Mouse (Mus musculus) embryonic facial prominence, embryonic 14.5 days (tissue): ENCODE measurements at regions not wholly inside any gene's neighbourhood (a gene's known extent, or its start where the extent isn't known, plus 50 kb on each side); places are given as distances from the start of the nearest gene placed in this dataset.

ENCODE experiments used
- ATAC-seq: fragments of 200-750 bp; cut with Nextera tagmentation; 2 replicates; pipeline ENCODE4 v1.8.0; 2017; ENCODE audit warnings: low read depth, moderate number of reproducible peaks, moderate TSS enrichment
- DNase-seq: peaks from one replicate; pipeline ENCODE4 v3.0.0-alpha.2; 2015; ENCODE audit warnings: low spot score
- H3K27ac ChIP-seq: fragments of 300-500 bp; sonication (generic); replicated peaks from 2 replicates; pipeline ENCODE4 v1.5.1; 2014; ENCODE audit warnings: low read depth, mild to moderate bottlenecking, low read length, moderate library complexity
- H3K27me3 ChIP-seq: fragments of 300-500 bp; sonication (generic); replicated peaks from 2 replicates; pipeline ENCODE4 v1.6.1; 2014; ENCODE audit warnings: low read length; ENCODE audit not compliant: control insufficient read depth, insufficient read depth
- H3K36me3 ChIP-seq: fragments of 300-500 bp; sonication (generic); 2 replicates; pipeline ENCODE4 v1.6.1; 2014; ENCODE audit warnings: low read length, mixed read lengths; ENCODE audit not compliant: control insufficient read depth, insufficient read depth
- H3K4me1 ChIP-seq: fragments of 300-500 bp; sonication (generic); 2 replicates; pipeline ENCODE4 v1.6.1; 2014; ENCODE audit warnings: antibody characterized with exemption, low read length; ENCODE audit not compliant: control insufficient read depth, insufficient read depth
- H3K4me2 ChIP-seq: fragments of 300-500 bp; sonication (generic); 2 replicates; pipeline ENCODE4 v1.6.1; 2014; ENCODE audit warnings: low read depth, mild to moderate bottlenecking, low read length, moderate library complexity, mixed read lengths
- H3K4me3 ChIP-seq: fragments of 300-500 bp; sonication (generic); 2 replicates; pipeline ENCODE4 v1.5.1; 2014; ENCODE audit warnings: low read depth, mild to moderate bottlenecking, low read length
- H3K9ac ChIP-seq: fragments of 300-500 bp; sonication (generic); 2 replicates; pipeline ENCODE4 v1.6.1; 2014; ENCODE audit warnings: low read depth, mild to moderate bottlenecking, low read length, moderate library complexity, mixed read lengths
- H3K9me3 ChIP-seq: fragments of 300-500 bp; sonication (generic); 2 replicates; pipeline ENCODE4 v1.6.1; 2016; ENCODE audit warnings: low read length; ENCODE audit not compliant: control insufficient read depth
- WGBS: fragments of 180-500 bp; shearing (Covaris S2); extraction: QIAGEN DNeasy Blood & Tissue Kit; methylation state at CpG from one replicate; pipeline ENCODE4 v1.1.7; 2014; 5-methylcytosine and 5-hydroxymethylcytosine counted together

DNA sequence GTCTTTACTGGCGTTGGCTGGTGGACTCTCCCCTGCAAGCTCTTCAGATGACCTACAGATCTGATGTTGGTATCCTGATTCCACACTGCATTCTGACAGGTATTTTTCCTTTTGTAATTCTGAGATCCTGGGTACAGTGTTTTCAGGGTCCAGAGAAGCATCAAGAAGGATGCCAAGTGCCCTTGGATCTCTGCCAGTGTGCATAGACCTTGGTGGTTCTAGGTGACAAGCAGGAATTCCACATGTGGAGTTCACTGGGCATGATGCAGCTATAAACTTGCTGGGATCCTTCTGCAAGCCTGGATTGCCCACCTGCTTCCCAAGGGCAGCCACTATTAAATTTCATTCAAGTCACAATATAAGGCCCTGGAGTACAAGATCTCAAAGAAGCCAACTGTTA, 100.0 kb upstream of the Frmd6 start:
- H3K4me1 ChIP-seq = peaks cover 2% of the 10 kb centered on the region
- no peak for DNase-seq
- H3K27ac ChIP-seq = no peak overlapping the region
- no peak overlapping the region for H3K4me2 ChIP-seq
- no peak overlapping the region for H3K4me3 ChIP-seq
- no peak overlapping the region for H3K9ac ChIP-seq
- ATAC-seq = no peak
- H3K9me3 ChIP-seq = no peaks in the 10 kb centered on the region
- H3K36me3 ChIP-seq = no peaks in the 10 kb centered on the region
- no peaks in the 10 kb centered on the region for H3K27me3 ChIP-seq
- WGBS = 96% methylated on average over 1 of the region's 1 CpGs

- no peaks in the 10 kb centered on the region for H3K9me3 ChIP-seq
- no peaks in the 10 kb centered on the region for H3K36me3 ChIP-seq
- H3K4me3 ChIP-seq = no peak overlapping the region
- ATAC-seq (no peak), DNase-seq (no peak)
- no peak overlapping the region for H3K27ac ChIP-seq
- H3K4me1 ChIP-seq = no peaks in the 10 kb centered on the region; the same call in 1 of the 2 replicates
- 74% methylated on average over 10 of the region's 10 CpGs for WGBS
- H3K27me3 ChIP-seq = no peaks in the 10 kb centered on the region
- H3K9ac ChIP-seq = no peak overlapping the region
- H3K4me2 ChIP-seq = no peak overlapping the region
Observed at GRCm38 (mm10) chr12:70727496-70728259, 97.6 kb upstream of the Frmd6 start.

DNA sequence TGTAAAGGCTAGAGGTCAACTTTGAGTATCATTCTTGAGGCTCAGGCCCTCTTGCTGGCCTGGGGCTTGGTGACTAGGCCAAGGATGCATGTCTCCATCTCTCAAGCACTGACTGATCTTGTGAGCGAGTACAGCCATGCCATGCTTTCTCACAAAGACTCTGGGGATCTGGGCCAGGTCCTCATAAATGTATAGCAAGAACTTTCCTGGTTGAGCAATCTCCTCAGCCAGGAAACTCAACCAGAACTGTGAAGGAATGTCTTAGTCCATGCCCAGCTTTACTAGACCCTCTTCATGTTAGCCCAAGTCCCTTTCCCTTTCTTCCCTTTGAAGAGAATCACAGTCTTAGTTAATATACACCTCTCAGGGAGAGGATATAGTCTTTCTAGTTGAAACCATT, 96.9 kb upstream of the Frmd6 start:
- H3K4me3 ChIP-seq = no peak overlapping the region
- H3K36me3 ChIP-seq = no peaks in the 10 kb centered on the region
- H3K9ac ChIP-seq = no peak overlapping the region
- H3K4me1 ChIP-seq = no peaks in the 10 kb centered on the region; the same call in 1 of the 2 replicates
- ATAC-seq (no peak), DNase-seq (no peak)
- H3K4me2 ChIP-seq = no peak overlapping the region
- 93% methylated on average over 1 of the region's 1 CpGs for WGBS
- H3K27me3 ChIP-seq = no peaks in the 10 kb centered on the region
- H3K27ac ChIP-seq = no peak overlapping the region
- no peaks in the 10 kb centered on the region for H3K9me3 ChIP-seq

GRCm38 (mm10) chr12:70729961-70730360, 95.4 kb upstream of the Frmd6 start:
- H3K36me3 ChIP-seq = no peaks in the 10 kb centered on the region
- no peak overlapping the region for H3K4me2 ChIP-seq
- H3K9ac ChIP-seq = no peak overlapping the region
- DNase-seq (no peak), ATAC-seq (no peak)
- H3K4me1 ChIP-seq = no peaks in the 10 kb centered on the region; the same call in 1 of the 2 replicates
- WGBS = 40% methylated on average over 6 of the region's 6 CpGs
- no peak overlapping the region for H3K4me3 ChIP-seq
- no peaks in the 10 kb centered on the region for H3K27me3 ChIP-seq
- no peak overlapping the region for H3K27ac ChIP-seq
- no peaks in the 10 kb centered on the region for H3K9me3 ChIP-seq

GRCm38 (mm10) chr12:70731498-70731897, 93.8 kb upstream of the Frmd6 start:
- Histone ChIP-seq H3K4me3 (no peak overlapping the region), H3K9ac (no peak overlapping the region), H3K4me2 (no peak overlapping the region), H3K4me1 (no peaks in the 10 kb centered on the region; the same call in 1 of the 2 replicates), H3K9me3 (no peaks in the 10 kb centered on the region), H3K27ac (no peak overlapping the region), H3K27me3 (no peaks in the 10 kb centered on the region), H3K36me3 (no peaks in the 10 kb centered on the region)
- no peak for ATAC-seq
- no peak for DNase-seq
- 78% methylated on average over 6 of the region's 6 CpGs for WGBS

DNA sequence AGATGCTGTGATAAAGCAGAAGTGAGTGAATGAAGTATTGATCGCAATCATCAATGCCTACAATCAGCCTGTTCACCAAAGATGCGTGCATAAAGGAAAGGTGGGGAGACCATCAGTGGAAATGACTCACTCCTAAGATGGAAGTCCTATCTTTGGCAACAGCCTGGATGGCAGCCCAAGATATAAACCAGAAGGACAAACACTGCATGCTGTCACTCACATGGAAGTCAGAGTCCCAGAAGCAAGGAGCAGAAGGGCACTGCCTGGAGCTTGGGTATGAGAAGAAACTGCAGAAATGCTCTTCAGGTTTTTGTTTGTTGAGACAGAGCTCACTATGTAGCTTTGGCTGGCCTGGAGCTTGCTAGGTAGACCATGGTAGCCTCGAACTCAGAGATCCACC, 92.7 kb upstream of the Frmd6 start:
- H3K27me3 ChIP-seq = no peaks in the 10 kb centered on the region
- H3K36me3 ChIP-seq = no peaks in the 10 kb centered on the region
- H3K27ac ChIP-seq = no peak overlapping the region
- 92% methylated on average over 3 of the region's 3 CpGs for WGBS
- H3K4me1 ChIP-seq = no peaks in the 10 kb centered on the region; the same call in 1 of the 2 replicates
- H3K4me3 ChIP-seq = no peak overlapping the region
- H3K9ac ChIP-seq = no peak overlapping the region
- ATAC-seq = no peak
- no peaks in the 10 kb centered on the region for H3K9me3 ChIP-seq
- DNase-seq = no peak
- H3K4me2 ChIP-seq = no peak overlapping the region

DNA sequence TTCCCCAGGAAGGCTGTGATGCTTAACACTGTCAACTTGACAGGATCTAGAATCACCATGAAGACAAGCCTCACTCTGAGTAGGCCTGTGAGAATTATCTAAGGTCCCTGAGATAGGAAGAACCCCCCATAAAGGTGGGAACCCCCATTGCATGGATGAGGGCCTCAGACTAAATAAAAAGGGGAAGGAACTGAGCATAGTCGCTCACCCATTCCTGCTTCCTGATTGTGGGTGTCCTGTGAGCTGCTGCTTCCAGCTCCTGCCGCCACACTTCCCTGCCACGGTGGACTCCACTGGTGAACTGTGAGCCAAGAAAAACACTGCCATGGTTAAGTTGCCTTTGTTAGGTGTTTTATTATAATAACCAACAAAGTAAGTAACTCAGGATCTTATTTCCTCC, 86.8 kb upstream of the Frmd6 start:
- ATAC-seq = no peak

GRCm38 (mm10) chr12:70739316-70739715, 86.0 kb upstream of the Frmd6 start:
- no peak overlapping the region for H3K4me2 ChIP-seq
- ATAC-seq = no peak
- H3K36me3 ChIP-seq = no peaks in the 10 kb centered on the region
- DNase-seq = no peak
- H3K4me3 ChIP-seq = no peak overlapping the region
- H3K9ac ChIP-seq = no peak overlapping the region
- no peaks in the 10 kb centered on the region for H3K4me1 ChIP-seq
- H3K27me3 ChIP-seq = no peaks in the 10 kb centered on the region
- WGBS = 86% methylated on average over 6 of the region's 6 CpGs
- no peaks in the 10 kb centered on the region for H3K9me3 ChIP-seq
- no peak overlapping the region for H3K27ac ChIP-seq

More for the DNA sequence above, 86.8 kb upstream of the Frmd6 start:
- Histone ChIP-seq H3K27ac (no peak overlapping the region), H3K4me1 (no peaks in the 10 kb centered on the region), H3K9me3 (no peaks in the 10 kb centered on the region), H3K9ac (no peak overlapping the region), H3K27me3 (no peaks in the 10 kb centered on the region), H3K4me2 (no peak overlapping the region), H3K4me3 (no peak overlapping the region), H3K36me3 (no peaks in the 10 kb centered on the region)
- WGBS = 73% methylated on average over 3 of the region's 3 CpGs
- no peak for DNase-seq

DNA sequence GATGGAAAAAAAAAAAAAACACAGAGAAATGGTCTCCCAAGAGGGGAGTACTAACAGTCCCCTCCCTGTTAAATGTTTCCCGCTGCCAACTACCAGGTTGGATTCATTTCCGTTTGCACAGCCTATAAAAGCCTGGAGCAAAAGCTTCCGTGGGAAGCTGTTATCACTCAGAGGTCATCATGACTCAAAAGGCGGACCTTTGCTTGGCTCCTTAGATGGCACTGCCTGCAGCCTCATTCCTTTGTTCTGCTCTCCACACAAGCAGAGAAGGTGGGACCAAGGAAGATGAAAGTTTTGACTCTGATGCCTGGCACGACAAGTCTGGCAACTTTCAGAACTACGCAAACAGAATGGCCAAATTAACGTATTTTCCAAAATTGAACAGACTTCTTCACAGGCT, 85.5 kb upstream of the Frmd6 start:
- Histone ChIP-seq H3K27me3 (no peaks in the 10 kb centered on the region), H3K9ac (no peak overlapping the region), H3K9me3 (no peaks in the 10 kb centered on the region), H3K4me3 (no peak overlapping the region), H3K4me1 (no peaks in the 10 kb centered on the region), H3K27ac (no peak overlapping the region), H3K4me2 (no peak overlapping the region), H3K36me3 (no peaks in the 10 kb centered on the region)
- ATAC-seq (no peak), DNase-seq (no peak)
- 51% methylated on average over 7 of the region's 7 CpGs for WGBS
